Mouse (Mus musculus): ENCODE measurements around the gene Mia3.

- TF ChIP-seq POLR2A (IDR thresholded peaks at IDR 0.05; ENCODE audit: borderline replicate concordance, insufficient read depth, low read length), result no peak
- TF ChIP-seq CTCF (IDR thresholded peaks at IDR 0.05; ENCODE audit: borderline replicate concordance, insufficient read depth, low read depth, low read length), result no peak
Measured at GRCm38 (mm10) chr1:183362729-183363576, 6.4 kb downstream of the Mia3 start.

Measured in cerebellum, adult 2 months (tissue).